Mouse (Mus musculus) liver, embryonic 14.5 days (tissue): ENCODE data around the gene Hemk1.

ENCODE experiments used
- CTCF ChIP-seq: IDR thresholded peaks from 2 replicates; pipeline ENCODE4 v1.5.1; 2016; ENCODE audit warnings: antibody characterized with exemption, low read depth, control low read depth
- EP300 ChIP-seq: IDR thresholded peaks from 2 replicates; pipeline ENCODE4 v1.6.1; 2016; ENCODE audit warnings: antibody characterized with exemption, low read depth

GRCm38 (mm10) chr9:107308346-107309000 is 29.7 kb downstream of the Hemk1 start:
- TF ChIP-seq CTCF (no peak), EP300 (no peak)
